Mouse (Mus musculus): ENCODE results near the gene Epha6.

Gene Epha6

DNA sequence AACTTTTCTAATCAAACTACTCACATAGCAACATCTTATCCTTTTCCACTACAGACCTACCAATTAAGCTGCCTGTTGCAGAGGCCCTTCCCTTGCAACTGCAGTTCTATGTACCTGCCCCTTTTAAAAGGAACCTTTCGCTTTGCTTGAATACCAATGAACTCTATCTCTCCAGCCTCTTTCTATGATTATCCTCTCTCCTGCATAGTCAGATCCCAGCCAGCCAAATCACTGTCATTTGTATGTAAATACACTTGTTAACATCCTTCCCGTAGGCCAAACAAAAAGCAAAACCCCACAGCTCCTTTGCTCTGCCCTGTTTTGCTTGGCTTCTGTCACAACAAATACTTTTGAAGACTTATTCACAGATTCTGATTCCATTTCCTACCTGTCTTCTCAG lies 961.6 kb downstream of the Epha6 start:
- DNase-seq (ENCODE audit: low spot score in 2 of 2) = no peak

DNA sequence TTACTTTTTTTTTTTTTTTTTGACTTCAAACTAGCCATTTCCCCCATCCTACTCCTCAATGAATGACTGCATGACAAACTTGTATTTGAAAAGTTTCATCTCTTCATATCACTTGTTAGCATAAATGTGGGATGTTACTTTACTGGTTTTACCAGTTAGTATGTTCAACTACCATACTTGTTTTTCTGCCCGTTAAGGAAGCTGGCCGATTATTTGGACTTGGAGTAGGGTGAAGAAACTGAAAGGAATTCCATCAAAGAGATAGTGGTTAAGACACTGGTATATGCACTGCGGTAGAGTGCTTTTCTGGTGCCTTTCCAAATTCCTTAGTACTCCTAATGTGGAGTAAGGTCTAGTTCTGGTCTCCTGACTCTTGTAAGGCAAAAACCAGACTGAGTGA lies 965.3 kb downstream of the Epha6 start:
- DNase-seq (ENCODE audit: low spot score in 2 of 2) = no peak

DNA sequence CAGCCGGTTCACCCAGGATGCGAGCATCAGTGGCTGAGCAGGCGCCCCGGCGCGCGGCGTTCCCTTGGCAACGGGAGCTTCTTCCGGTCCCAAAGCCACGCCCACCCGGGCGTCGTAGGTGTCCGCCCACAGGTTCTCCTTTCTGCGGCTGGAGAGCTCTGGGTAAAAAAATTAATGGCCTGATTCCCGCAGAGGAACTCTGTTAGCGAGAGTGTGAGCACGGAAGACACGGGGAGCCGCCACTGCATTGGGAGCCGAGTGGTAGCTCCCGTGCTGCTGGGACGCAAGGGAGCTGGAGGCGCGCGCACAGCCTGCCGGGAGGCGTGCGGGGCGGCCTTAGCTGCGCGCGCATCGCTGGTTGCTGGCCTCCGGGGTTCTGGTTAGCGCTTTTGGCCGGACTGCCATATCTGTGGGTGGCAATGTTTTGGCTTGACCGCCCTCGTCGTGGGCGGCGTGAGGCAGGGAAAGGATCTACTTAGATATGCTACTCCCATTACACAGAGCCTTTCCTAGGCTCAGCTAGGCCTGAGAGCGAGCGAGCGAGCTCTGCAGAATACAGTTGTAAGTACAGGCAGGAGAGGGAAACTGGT lies 966.1 kb downstream of the Epha6 start, which contains the start of gene Arl6:
TSS of gene Arl6 (minus strand) at position 290 of the 590 bp plus-strand sequence.
- DNase-seq (ENCODE audit: low spot score in 2 of 2) = peak; percentile 91 to 95

DNA sequence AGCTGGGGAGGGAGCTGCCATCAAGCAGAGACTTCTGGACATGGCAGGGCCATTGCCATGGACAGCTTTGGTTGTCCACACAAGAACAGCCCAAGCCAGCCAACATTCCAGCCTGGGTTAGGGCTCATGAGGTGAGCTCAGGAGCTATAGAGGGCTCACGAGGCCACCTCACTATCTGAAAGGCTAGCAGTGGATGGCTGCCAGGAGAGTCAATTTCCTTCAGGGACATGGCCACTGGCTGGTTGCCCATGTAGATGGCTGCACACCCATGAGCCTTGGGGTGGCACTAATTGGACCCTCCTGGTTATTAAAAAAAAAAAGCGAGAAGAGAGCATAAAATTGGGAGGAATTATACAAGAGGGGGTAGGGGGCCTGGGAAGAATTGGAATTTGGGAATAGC lies 970.7 kb downstream of the Epha6 start:
- no peak for DNase-seq (ENCODE audit: low spot score in 2 of 2)

DNA sequence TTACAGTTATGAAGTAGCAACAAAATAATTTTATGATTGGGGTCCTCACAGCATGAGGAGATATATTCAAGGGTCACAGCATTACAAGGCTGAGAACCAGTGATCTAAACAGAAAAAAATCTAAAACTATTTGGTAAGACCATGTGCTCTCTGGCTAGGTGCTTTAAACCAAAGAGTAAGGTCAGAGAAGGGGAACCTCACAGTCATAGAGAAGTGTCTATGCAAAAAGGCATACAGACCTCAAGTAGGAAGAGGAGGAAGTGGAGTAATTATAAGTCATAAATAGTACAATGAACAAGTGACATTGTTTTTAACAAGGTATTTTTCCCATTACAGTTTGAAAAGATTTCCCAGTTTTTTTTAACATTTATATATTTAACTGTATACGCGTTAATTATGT lies 983.8 kb downstream of the Epha6 start:
- DNase-seq (ENCODE audit: low spot score in 2 of 2) = no peak

DNA sequence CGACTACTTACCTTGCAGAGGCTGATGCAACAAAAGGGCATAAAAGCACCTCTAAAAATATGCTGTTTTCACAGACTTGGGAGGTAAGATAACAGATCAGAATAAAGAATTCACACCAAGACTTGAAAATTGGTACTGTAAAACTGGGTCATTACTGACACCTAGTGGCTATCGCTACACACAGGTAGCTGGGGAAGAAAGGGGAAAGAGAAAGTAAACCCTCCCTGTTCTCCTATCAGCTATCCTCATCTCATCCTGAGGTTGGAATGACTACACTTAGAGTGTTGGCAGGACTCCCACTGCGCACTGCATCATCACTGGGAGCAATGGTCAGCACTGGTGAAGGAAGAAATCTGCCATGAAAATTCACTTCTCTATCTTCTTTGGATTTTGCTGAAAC lies 988.2 kb downstream of the Epha6 start:
- DNase-seq (ENCODE audit: low spot score in 2 of 2) = no peak

DNA sequence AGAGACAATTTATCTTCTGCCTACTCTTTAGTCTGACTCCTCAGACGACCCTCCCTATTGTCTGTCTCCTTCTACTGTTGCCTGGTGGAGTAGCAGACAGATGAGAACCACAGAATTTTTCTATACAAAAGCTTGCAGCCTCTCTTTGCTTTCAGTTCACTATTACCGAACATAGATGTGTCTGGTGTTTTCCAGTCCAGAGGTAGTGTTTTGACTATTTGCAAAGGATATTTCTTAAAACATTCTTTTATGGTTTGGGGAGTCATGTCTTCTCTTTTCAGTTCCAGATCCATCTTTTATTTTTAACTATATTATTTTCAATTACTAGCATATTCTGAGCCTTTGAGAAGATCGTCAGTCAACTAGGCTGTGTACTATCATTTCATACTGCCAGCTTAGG lies 989.7 kb downstream of the Epha6 start:
- no peak for DNase-seq (ENCODE audit: low spot score in 2 of 2)

DNA sequence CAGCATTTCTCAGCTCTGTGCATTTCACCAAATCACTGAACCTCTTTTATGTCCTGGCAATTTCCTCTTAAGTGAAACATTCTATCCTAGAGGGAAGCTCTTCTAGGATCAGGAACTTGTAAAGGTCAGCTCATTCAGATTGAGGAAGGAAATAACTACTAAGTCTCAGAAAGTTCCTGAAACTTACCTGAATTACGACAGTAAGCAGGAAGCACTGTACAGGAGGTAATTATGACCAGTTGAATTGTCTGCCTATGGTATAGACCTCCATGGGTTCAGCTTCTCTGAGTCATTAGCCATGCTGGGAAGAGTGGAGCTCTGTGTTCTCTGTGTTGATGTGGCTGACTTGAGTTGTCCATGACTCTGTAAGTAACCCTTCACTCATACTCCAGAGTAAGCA lies 994.6 kb downstream of the Epha6 start:
- no peak for DNase-seq (ENCODE audit: low spot score in 2 of 2)

DNA sequence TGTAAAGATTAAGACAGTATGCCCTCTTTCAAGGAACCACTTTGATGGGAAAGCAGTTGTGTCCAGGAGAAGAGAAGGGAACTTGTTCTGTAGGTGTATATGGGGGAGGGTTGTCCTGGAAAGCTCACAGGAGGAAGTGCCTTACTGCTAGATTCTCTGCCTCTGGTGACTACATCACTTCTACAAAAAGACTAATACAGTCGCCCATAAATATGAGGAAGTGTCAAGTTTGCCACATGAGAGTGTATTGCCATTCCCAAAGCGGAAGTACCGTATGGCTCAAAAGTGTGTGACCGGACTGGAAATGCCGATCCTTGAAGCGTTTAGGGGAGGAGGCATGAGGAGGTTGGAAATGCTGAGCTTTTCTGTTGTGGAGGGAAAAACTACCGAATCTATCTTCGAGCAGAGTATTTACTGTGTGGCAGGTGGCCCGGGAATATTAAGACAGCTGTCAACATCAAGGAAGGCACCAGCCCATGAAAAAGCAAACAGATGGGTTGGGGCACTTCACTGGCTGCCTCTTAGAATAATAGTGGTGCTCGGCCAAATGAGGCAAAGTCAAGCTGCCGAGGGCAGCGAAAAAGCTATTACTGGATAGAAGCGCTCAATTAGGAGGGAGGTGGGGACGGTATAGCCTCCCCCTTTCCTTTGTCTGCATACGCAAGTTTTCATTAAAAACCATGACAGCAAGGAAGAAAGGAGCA lies 1001.1 kb downstream of the Epha6 start:
- no peak for DNase-seq (ENCODE audit: low spot score in 2 of 2)

Data from urinary bladder, postnatal 4 days (tissue).